Mouse (Mus musculus): ENCODE measurements around the gene Prl8a6. TPM values are rescaled to one million over a fixed set of nuclear protein-coding genes. Genes with fewer than 3 reads are reported as not detected.

The Prl8a6 gene
- polyA plus RNA-seq (2016; fragmentation: Nextera tagmentation; extraction: Ambion mirVana): not detected in 2 replicates

- Histone ChIP-seq H3K27me3 (no peaks in the 10 kb centered on the region), H3K4me3 (replicated peaks) (no peak within 1 kb of the TSS), H3K9me3 (no peaks in the 10 kb centered on the region), H3K9ac (replicated peaks) (no peak within 1 kb of the TSS), H3K36me3 (no peaks in the 10 kb centered on the region), H3K4me1 (replicated peaks) (no peaks in the 10 kb centered on the region), H3K27ac (no peak within 1 kb of the TSS), H3K4me2 (no peak within 1 kb of the TSS)
- no peak for ATAC-seq (ENCODE audit: insufficient number of reproducible peaks, insufficient read depth, low FRiP score, low TSS enrichment, low read depth)
- WGBS: 81% methylated on average over 3 of the region's 3 CpGs
These were observed at the start of gene Prl8a6 for GRCm38 (mm10) chr13:27438588-27438987. Gene Prl8a6, minus strand, starts transcription at chr13:27438688.

GRCm38 (mm10) chr13:27433159-27433558, 5.3 kb downstream of the Prl8a6 start:
- WGBS: 82% methylated on average over 1 of the region's 1 CpGs
- Histone ChIP-seq H3K9me3 (no peaks in the 10 kb centered on the region), H3K36me3 (no peaks in the 10 kb centered on the region), H3K27ac (no peak overlapping the region), H3K9ac (replicated peaks) (no peak overlapping the region), H3K27me3 (no peaks in the 10 kb centered on the region), H3K4me3 (replicated peaks) (no peak overlapping the region), H3K4me2 (no peak overlapping the region), H3K4me1 (replicated peaks) (no peaks in the 10 kb centered on the region)
- no peak for ATAC-seq (ENCODE audit: insufficient number of reproducible peaks, insufficient read depth, low FRiP score, low TSS enrichment, low read depth)

- no peak overlapping the region for H3K4me2 ChIP-seq
- no peak overlapping the region for H3K27ac ChIP-seq
- no peak overlapping the region for H3K9ac ChIP-seq (replicated peaks)
- no peaks in the 10 kb centered on the region for H3K27me3 ChIP-seq
- no peaks in the 10 kb centered on the region for H3K36me3 ChIP-seq
- no peaks in the 10 kb centered on the region for H3K4me1 ChIP-seq (replicated peaks)
- no peak overlapping the region for H3K4me3 ChIP-seq (replicated peaks)
- ATAC-seq (ENCODE audit: insufficient number of reproducible peaks, insufficient read depth, low FRiP score, low TSS enrichment, low read depth): no peak
- H3K9me3 ChIP-seq: no peaks in the 10 kb centered on the region
These were observed 24.8 kb downstream of the Prl8a6 start for GRCm38 (mm10) chr13:27413640-27414039.

GRCm38 (mm10) chr13:27399061-27399724, 39.3 kb downstream of the Prl8a6 start:
- Histone ChIP-seq H3K4me2 (no peak overlapping the region), H3K27me3 (no peaks in the 10 kb centered on the region), H3K9ac (replicated peaks) (no peak overlapping the region), H3K36me3 (no peaks in the 10 kb centered on the region), H3K9me3 (no peaks in the 10 kb centered on the region), H3K4me1 (replicated peaks) (no peaks in the 10 kb centered on the region), H3K4me3 (replicated peaks) (no peak overlapping the region), H3K27ac (no peak overlapping the region)
- ATAC-seq (ENCODE audit: insufficient number of reproducible peaks, insufficient read depth, low FRiP score, low TSS enrichment, low read depth): no peak
- whole genome bisulfite sequencing: 85% methylated on average over 7 of the region's 7 CpGs

- Histone ChIP-seq H3K9me3 (no peaks in the 10 kb centered on the region), H3K4me3 (replicated peaks) (no peak within 1 kb of the TSS), H3K27me3 (no peaks in the 10 kb centered on the region), H3K36me3 (no peaks in the 10 kb centered on the region), H3K4me1 (replicated peaks) (no peaks in the 10 kb centered on the region), H3K4me2 (no peak within 1 kb of the TSS), H3K27ac (no peak within 1 kb of the TSS), H3K9ac (replicated peaks) (no peak within 1 kb of the TSS)
- 80% methylated on average over 6 of the region's 6 CpGs for WGBS
- ATAC-seq (ENCODE audit: insufficient number of reproducible peaks, insufficient read depth, low FRiP score, low TSS enrichment, low read depth): no peak
These were observed 47.7 kb downstream of the Prl8a6 start, which contains the start of gene Prl2b1 for GRCm38 (mm10) chr13:27390746-27391145. Gene Prl2b1, minus strand, starts transcription at chr13:27390846.

Other genes with a start within 250 kb of the Prl8a6 start
- gene Prl3c1, start 242.0 kb downstream of the Prl8a6 start, polyA plus RNA-seq (2016; fragmentation: Nextera tagmentation; extraction: Ambion mirVana): not detected in 2 replicates
- gene Prl3b1, start 196.8 kb downstream of the Prl8a6 start, polyA plus RNA-seq (2016; fragmentation: Nextera tagmentation; extraction: Ambion mirVana): not detected in 2 replicates
- gene Prl3a1, start 179.3 kb downstream of the Prl8a6 start, polyA plus RNA-seq (2016; fragmentation: Nextera tagmentation; extraction: Ambion mirVana): not detected in 2 replicates
- gene Prl6a1, start 126.1 kb downstream of the Prl8a6 start, polyA plus RNA-seq (2016; fragmentation: Nextera tagmentation; extraction: Ambion mirVana): not detected in 2 replicates
- gene Prl8a2, start 93.0 kb downstream of the Prl8a6 start, polyA plus RNA-seq (2016; fragmentation: Nextera tagmentation; extraction: Ambion mirVana): not detected in 2 replicates
- not detected in 2 replicates for gene Prl2b1, start 47.8 kb downstream of the Prl8a6 start, polyA plus RNA-seq (2016; fragmentation: Nextera tagmentation; extraction: Ambion mirVana)
- gene Prl8a8, start 74.5 kb upstream of the Prl8a6 start, polyA plus RNA-seq (2016; fragmentation: Nextera tagmentation; extraction: Ambion mirVana): not detected in 2 replicates
- gene Prl8a9, start 125.9 kb upstream of the Prl8a6 start, polyA plus RNA-seq (2016; fragmentation: Nextera tagmentation; extraction: Ambion mirVana): not detected in 2 replicates
- gene Prl8a1, start 143.5 kb upstream of the Prl8a6 start, polyA plus RNA-seq (2016; fragmentation: Nextera tagmentation; extraction: Ambion mirVana): not detected in 2 replicates
- gene Prl7b1, start 171.9 kb upstream of the Prl8a6 start, polyA plus RNA-seq (2016; fragmentation: Nextera tagmentation; extraction: Ambion mirVana): not detected in 2 replicates
- gene Prl7a1, start 203.8 kb upstream of the Prl8a6 start, polyA plus RNA-seq (2016; fragmentation: Nextera tagmentation; extraction: Ambion mirVana): not detected in 2 replicates
- not detected in 2 replicates for gene Prl7a2, start 229.3 kb upstream of the Prl8a6 start, polyA plus RNA-seq (2016; fragmentation: Nextera tagmentation; extraction: Ambion mirVana)